Mouse (Mus musculus) limb, embryonic 12.5 days (tissue): ENCODE measurements around the gene Hecw2. TPM values are rescaled to one million over a fixed set of nuclear protein-coding genes. Genes with fewer than 3 reads are reported as not detected.
A peak's percentile ranks its signal among the peaks of the same experiment; 100 is the strongest.

Experiments used
- ATAC-seq: fragments of 200-750 bp; cut with Nextera tagmentation; 2 replicates; pipeline ENCODE4 v1.8.0; 2017; ENCODE audit warnings: low read depth, moderate TSS enrichment; ENCODE audit not compliant: insufficient number of reproducible peaks, insufficient read depth, low FRiP score, low TSS enrichment
- H3K27ac ChIP-seq: fragments of 300-500 bp; sonication (generic); 2 replicates; pipeline ENCODE4 v1.5.1; 2016; ENCODE audit warnings: mild to moderate bottlenecking, moderate library complexity
- H3K27me3 ChIP-seq: fragments of 300-500 bp; sonication (generic); 2 replicates; pipeline ENCODE4 v1.6.1; 2016; ENCODE audit warnings: mild to moderate bottlenecking, moderate library complexity
- H3K36me3 ChIP-seq: fragments of 300-500 bp; sonication (generic); 2 replicates; pipeline ENCODE4 v1.6.1; 2016; ENCODE audit warnings: mild to moderate bottlenecking, moderate library complexity
- H3K4me1 ChIP-seq: fragments of 300-500 bp; sonication (generic); replicated peaks from 2 replicates; pipeline ENCODE4 v1.6.1; 2016
- H3K4me2 ChIP-seq: fragments of 300-500 bp; sonication (generic); 2 replicates; pipeline ENCODE4 v1.6.1; 2016; ENCODE audit warnings: mild to moderate bottlenecking, moderate library complexity
- H3K4me3 ChIP-seq: fragments of 300-500 bp; sonication (generic); replicated peaks from 2 replicates; pipeline ENCODE4 v1.5.1; 2016; ENCODE audit warnings: mild to moderate bottlenecking
- H3K9ac ChIP-seq: fragments of 300-500 bp; sonication (generic); replicated peaks from 2 replicates; pipeline ENCODE4 v1.6.1; 2016; ENCODE audit warnings: mild to moderate bottlenecking, moderate library complexity
- H3K9me3 ChIP-seq: fragments of 300-500 bp; sonication (generic); 2 replicates; pipeline ENCODE4 v1.6.1; 2016; ENCODE audit warnings: mild to moderate bottlenecking, moderate library complexity
- WGBS: fragments of 180-500 bp; shearing (Covaris S2); methylation state at CpG from one replicate; pipeline ENCODE4 v1.1.7; 2016; 5-methylcytosine and 5-hydroxymethylcytosine counted together
- polyA plus RNA-seq: library from polyadenylated mRNA; unstranded; fragments of >200 nt; fragmentation: Nextera tagmentation; extraction: Ambion mirVana; gene quantifications from 2 replicates; pipeline ENCODE4 v1.2.1, GENCODE M21; 2016

Hecw2 gene
- polyA plus RNA-seq, 1 experiment from 2014 or later = 3.3 TPM

DNA sequence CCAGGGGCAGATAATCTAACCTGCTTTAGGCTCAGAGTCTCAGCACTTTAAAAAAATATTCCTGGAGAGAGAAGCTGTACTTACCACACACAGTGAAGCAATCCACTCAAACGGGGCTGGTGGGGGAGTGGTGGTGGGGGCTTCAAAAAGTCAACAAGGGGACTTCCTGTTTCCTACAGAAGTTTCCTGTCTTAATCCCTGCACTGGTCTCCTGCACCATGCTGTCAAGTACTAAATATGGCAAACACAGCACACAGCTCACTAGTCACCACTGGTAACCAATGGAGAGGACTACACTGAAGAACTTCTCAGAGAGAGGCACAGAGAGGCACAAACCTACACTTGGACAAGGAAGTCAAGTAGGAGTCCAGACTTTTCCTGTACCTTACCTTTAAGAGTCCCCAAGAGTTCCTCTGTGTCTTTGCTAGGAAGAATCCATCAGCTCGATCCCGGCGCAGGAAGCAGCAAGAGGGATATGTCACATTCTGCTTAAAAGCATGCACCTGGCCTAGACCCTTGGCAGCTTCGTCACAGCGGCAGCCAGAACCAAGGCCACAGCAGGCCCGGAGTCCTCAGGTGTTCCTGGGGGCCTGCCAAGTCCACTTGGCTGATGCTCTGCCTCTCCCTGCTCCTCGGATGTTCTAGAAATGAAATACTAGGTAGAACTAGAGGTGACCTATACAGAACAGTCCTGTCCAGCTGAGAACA lies 217.0 kb downstream of the Hecw2 start:
- peak overlapping the region; percentile 53; the same call in 1 of the 2 replicates for H3K27ac ChIP-seq
- 72% methylated on average over 8 of the region's 8 CpGs for WGBS
- H3K36me3 ChIP-seq = no peaks in the 10 kb centered on the region
- H3K9me3 ChIP-seq = no peaks in the 10 kb centered on the region
- no peaks in the 10 kb centered on the region for H3K4me1 ChIP-seq
- no peak for ATAC-seq
- no peaks in the 10 kb centered on the region for H3K27me3 ChIP-seq
- no peak overlapping the region for H3K4me2 ChIP-seq
- H3K4me3 ChIP-seq = no peak overlapping the region
- no peak overlapping the region for H3K9ac ChIP-seq

DNA sequence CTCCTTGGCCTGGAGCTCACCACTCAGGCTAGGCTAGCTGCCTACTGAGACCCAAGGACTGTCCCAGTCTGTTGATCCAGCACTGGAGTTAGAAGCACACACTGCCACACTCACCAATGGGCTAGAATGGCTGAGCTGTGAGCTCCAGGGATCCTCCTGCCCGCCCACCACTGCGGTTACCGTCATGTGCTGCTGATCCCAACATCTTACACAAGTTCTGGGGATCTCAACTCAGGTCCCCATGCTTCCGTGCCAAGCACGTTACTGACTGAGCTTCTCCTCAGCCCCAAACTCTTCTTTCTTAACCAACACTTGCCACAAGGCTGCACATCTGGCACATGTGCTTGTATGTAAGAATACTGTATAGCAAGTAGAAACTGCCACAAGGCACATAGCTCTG lies 218.2 kb downstream of the Hecw2 start:
- no peak for ATAC-seq
- Histone ChIP-seq H3K36me3 (no peaks in the 10 kb centered on the region), H3K9me3 (no peaks in the 10 kb centered on the region), H3K27ac (no peak overlapping the region), H3K9ac (no peak overlapping the region), H3K4me3 (no peak overlapping the region), H3K4me2 (no peak overlapping the region), H3K27me3 (no peaks in the 10 kb centered on the region), H3K4me1 (no peaks in the 10 kb centered on the region)
- WGBS = 91% methylated on average over 5 of the region's 5 CpGs

DNA sequence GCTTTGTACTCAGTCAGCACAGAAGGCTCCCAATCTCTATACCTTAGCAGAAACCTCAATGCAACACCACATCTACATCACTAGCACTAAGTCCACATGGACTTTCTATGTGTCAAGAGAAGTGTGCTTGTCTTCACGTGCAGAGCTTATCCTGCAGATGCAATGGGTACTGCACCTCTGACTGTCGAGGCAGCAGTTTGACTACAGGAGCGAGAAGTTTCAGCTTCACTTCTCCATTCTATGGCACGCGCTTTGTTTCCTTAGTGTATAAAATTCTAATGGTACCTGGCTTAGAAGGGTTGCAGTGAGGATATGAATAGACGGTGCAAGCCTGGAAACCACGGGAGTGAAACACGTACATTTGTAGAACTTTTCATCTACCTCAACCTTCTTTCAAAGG lies 218.9 kb downstream of the Hecw2 start:
- Histone ChIP-seq H3K27ac (no peak overlapping the region), H3K4me2 (no peak overlapping the region), H3K27me3 (no peaks in the 10 kb centered on the region), H3K9ac (no peak overlapping the region), H3K4me1 (no peaks in the 10 kb centered on the region), H3K36me3 (no peaks in the 10 kb centered on the region), H3K4me3 (no peak overlapping the region), H3K9me3 (no peaks in the 10 kb centered on the region)
- 91% methylated on average over 8 of the region's 8 CpGs for WGBS
- no peak for ATAC-seq

DNA sequence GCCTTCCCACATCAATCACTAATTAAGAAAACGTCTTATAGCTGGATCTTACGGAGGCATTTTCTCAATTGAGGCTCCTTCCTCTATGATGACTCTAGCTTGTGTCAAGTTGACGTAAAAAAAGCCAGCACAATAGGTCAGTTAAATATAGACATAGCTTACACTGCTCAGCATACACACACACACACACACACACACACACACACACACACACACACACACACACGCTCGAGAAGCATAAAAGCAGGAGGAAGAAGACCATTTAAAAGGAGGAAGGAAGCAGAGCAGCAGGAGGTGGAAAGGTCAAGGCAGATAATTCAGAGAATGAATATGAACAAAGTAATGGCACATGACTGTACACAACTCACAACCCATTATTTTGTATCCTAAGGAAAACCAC lies 220.0 kb downstream of the Hecw2 start:
- Histone ChIP-seq H3K9ac (no peak overlapping the region), H3K9me3 (no peaks in the 10 kb centered on the region), H3K4me1 (no peaks in the 10 kb centered on the region), H3K4me3 (no peak overlapping the region), H3K27me3 (no peaks in the 10 kb centered on the region), H3K36me3 (no peaks in the 10 kb centered on the region), H3K4me2 (no peak overlapping the region), H3K27ac (no peak overlapping the region)
- WGBS = 77% methylated on average over 5 of the region's 5 CpGs
- ATAC-seq = no peak

DNA sequence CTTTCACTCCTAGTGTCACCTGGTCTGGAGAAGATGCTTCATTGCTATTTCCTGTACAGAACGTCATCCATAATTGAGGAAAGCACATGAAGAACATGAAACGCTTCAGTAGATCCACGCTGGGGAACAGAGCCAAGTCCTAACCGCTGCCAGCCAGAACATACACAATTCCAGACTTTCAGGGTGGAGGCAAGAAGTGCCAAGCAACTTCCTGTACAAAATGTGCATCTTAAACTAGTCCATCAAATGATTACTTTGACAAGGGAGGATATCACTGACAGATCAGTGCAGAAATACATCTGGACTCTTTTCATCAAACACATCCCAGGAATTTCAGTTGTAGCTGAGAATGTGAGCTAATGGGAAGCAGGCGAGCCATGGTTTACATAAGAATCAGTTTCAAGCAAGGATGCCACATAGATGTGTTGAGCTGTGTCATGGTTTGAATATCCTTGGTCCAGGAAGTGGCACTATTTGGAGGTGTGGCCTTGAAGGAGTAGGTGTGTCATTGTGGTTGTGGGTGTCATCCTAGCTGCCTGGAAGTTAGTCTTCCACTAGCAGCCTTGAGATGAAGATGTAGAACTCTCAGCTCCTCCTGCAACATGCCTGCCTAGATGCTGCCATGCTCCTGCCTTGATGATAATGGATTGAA lies 224.5 kb downstream of the Hecw2 start:
- Histone ChIP-seq H3K4me3 (no peak overlapping the region), H3K4me2 (no peak overlapping the region), H3K9ac (no peak overlapping the region), H3K36me3 (no peaks in the 10 kb centered on the region), H3K27me3 (no peaks in the 10 kb centered on the region), H3K9me3 (no peaks in the 10 kb centered on the region), H3K4me1 (no peaks in the 10 kb centered on the region), H3K27ac (no peak overlapping the region)
- ATAC-seq = no peak
- WGBS = 87% methylated on average over 5 of the region's 5 CpGs

DNA sequence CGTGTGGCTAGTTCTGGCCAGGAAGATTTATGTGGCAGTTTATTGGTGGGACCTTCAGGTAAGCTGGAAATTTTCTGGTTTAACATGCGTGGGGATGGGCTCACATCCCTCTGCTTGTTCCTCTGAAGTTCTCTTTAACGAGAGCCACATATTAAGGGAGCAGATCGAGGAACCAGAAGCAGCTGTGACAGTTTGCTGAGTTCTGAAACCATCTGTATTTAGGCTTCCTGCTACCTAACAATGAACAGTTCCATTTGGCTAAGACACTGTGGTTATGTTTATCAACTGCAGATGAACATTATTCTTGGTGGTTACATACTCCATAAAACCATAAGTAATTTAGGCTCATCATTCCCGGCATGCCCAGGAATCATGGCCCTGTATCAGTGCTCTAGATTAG lies 242.6 kb downstream of the Hecw2 start:
- no peaks in the 10 kb centered on the region for H3K9me3 ChIP-seq
- H3K27ac ChIP-seq = no peak overlapping the region
- 30% methylated on average over 5 of the region's 5 CpGs for WGBS
- no peak overlapping the region for H3K4me2 ChIP-seq
- H3K9ac ChIP-seq = no peak overlapping the region
- no peaks in the 10 kb centered on the region for H3K36me3 ChIP-seq
- ATAC-seq = no peak
- H3K4me1 ChIP-seq = no peaks in the 10 kb centered on the region
- no peak overlapping the region for H3K4me3 ChIP-seq
- H3K27me3 ChIP-seq = no peaks in the 10 kb centered on the region

DNA sequence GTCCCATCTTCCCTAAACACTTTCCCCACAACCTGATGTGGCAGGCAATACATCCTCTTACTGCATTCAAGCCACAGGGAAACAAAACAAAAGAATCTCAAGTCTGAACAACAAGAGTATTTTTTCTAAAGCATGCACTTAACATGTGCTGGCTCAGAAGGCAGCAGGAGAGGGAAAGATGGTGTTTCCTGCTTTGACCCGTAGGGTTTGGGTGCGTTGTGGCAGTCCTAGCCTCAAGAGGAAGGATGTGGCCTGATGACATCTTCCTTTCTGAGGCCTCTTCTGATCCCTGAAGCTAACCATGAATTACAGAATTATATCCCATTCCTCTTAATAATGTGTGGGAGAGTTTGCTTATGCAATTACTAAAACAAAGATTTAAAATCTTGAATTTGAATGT lies 249.2 kb downstream of the Hecw2 start:
- Histone ChIP-seq H3K4me3 (no peak overlapping the region), H3K9ac (no peak overlapping the region), H3K4me2 (no peak overlapping the region), H3K9me3 (no peaks in the 10 kb centered on the region), H3K27me3 (no peaks in the 10 kb centered on the region), H3K4me1 (no peaks in the 10 kb centered on the region; the same call in 1 of the 2 replicates), H3K36me3 (no peaks in the 10 kb centered on the region), H3K27ac (no peak overlapping the region)
- 66% methylated on average over 2 of the region's 2 CpGs for WGBS
- ATAC-seq = no peak

DNA sequence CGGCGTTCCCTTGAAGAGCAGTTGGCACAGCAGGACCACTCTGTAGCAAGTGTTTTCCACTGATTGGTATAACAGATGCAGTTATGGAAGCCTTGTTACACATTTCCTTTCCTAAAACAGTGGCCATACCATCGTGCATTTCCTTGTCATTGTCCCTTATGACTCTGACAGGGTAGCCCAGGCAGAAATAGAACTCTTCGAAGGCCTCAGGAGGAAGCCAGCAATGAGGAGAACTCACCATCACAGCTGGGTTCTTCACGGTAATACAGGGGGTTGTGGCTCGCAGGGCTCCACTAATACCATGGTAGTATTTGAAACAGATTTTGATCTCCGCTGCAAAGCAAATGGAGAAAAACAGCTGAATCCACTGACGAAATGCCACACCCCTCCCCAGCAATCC lies 252.5 kb downstream of the Hecw2 start:
- WGBS = 73% methylated on average over 8 of the region's 8 CpGs
- peaks cover 9% of the 10 kb centered on the region; the same call in 1 of the 2 replicates for H3K4me1 ChIP-seq
- H3K36me3 ChIP-seq = no peaks in the 10 kb centered on the region
- no peak overlapping the region for H3K9ac ChIP-seq
- no peak for ATAC-seq
- no peaks in the 10 kb centered on the region for H3K27me3 ChIP-seq
- no peak overlapping the region for H3K4me3 ChIP-seq
- H3K9me3 ChIP-seq = no peaks in the 10 kb centered on the region
- H3K4me2 ChIP-seq = no peak overlapping the region
- H3K27ac ChIP-seq = no peak overlapping the region

DNA sequence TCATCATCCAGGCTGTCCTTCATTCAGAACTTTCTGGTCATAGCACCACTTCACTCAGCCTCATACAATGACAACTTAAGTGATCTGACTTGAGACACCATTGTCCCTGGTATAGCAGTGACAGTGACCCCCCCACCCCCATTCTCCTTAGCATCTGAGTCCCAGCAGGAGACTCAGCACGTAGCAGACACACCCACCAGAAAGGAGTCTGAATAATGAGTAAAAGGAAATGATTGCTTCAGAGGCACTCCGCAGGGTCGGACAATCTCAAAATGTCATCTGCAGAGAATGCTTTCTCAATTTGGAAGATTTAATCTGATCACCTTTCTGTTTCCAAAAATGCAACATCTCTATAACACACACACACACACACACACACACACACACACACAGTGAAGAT lies 253.4 kb downstream of the Hecw2 start:
- Histone ChIP-seq H3K4me2 (no peak overlapping the region), H3K36me3 (no peaks in the 10 kb centered on the region), H3K27ac (no peak overlapping the region), H3K4me3 (no peak overlapping the region), H3K9me3 (no peaks in the 10 kb centered on the region), H3K27me3 (no peaks in the 10 kb centered on the region), H3K4me1 (peaks cover 9% of the 10 kb centered on the region; the same call in 1 of the 2 replicates), H3K9ac (no peak overlapping the region)
- WGBS = 61% methylated on average over 3 of the region's 3 CpGs
- no peak for ATAC-seq

DNA sequence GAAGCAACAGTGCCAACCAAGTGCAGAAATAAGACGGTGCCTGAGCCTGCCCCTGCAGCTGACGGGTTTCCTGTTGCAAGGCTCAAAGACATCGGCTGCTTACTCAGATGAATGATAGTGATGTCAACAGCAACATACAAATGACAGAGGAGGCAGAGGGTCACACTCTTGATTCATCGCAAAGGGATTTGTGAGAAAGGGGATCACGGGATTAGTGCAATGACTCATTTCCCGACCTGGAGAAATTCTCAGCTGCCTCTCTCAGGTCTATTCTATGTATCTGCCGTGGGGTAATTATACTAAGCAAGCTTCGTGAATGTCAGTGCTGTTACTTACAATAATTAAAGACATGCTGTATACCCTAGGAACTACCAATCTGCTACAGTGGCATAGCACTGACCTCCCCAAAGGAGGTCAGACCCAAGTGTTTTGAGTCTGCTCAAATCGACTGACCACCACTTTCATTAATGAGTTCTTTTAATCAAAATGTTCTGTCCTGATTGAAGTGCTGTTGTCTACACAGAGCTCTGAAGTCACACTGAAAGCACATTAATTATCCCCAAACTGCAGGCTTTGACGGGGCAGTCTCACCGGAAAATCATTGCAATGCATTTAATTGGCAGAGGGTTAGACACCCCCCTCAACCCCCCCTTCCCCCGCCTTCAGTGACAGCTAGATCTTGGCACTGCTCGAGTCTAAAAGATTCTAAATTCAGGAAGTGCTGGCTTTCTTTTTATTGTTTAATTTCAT lies 254.5 kb downstream of the Hecw2 start:
- H3K9ac ChIP-seq = no peak overlapping the region
- no peak overlapping the region for H3K4me3 ChIP-seq
- no peak overlapping the region for H3K27ac ChIP-seq
- H3K4me2 ChIP-seq = 0 out of 2 replicates have a peak overlapping the region, but pooled peaks have one; percentile 1
- WGBS = 5% methylated on average over 13 of the region's 13 CpGs
- H3K27me3 ChIP-seq = no peaks in the 10 kb centered on the region
- ATAC-seq = no peak
- H3K9me3 ChIP-seq = no peaks in the 10 kb centered on the region
- H3K36me3 ChIP-seq = no peaks in the 10 kb centered on the region
- peaks cover 9% of the 10 kb centered on the region; the same call in 1 of the 2 replicates for H3K4me1 ChIP-seq

DNA sequence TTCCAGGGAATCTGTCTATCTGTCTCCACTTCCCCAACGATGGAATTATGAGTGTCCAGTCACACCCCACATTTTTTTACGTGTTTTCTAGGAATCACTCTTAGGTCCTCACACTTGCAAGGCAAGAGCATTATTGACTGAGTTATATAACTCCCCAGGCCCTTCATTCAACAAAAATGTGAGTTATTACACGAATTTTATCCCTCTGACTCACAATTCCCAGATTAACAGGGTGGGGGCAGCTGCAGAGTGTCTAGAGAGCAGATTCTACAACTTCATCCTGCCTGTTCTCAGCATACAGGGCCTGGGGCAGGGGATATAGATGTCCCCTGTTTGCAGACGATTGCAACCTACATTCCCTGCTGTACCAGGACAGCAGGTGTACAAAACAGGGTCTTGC lies 255.7 kb downstream of the Hecw2 start:
- H3K9ac ChIP-seq = no peak overlapping the region
- H3K27ac ChIP-seq = no peak overlapping the region
- no peak for ATAC-seq
- 70% methylated on average over 4 of the region's 4 CpGs for WGBS
- H3K27me3 ChIP-seq = no peaks in the 10 kb centered on the region
- no peak overlapping the region for H3K4me3 ChIP-seq
- H3K36me3 ChIP-seq = no peaks in the 10 kb centered on the region
- no peak overlapping the region for H3K4me2 ChIP-seq
- peaks cover 9% of the 10 kb centered on the region; the same call in 1 of the 2 replicates for H3K4me1 ChIP-seq
- H3K9me3 ChIP-seq = no peaks in the 10 kb centered on the region
